Mouse (Mus musculus): ENCODE data around the gene Cntln.

Gene Cntln

GRCm38 (mm10) chr4:84884111-84884538 lies at the start of gene Cntln:
Cntln (plus strand) TSS chr4:84884309.
- in situ Hi-C loops (cut with MboI; ENCODE audit: low pct_unique_long_range_greater_than_20kb in 1 of 2, low sequenced_read_pairs in 2 of 2, unreplicated experiment in 1 of 2): no loop called here

- in situ Hi-C loops (cut with MboI; ENCODE audit: low pct_unique_long_range_greater_than_20kb in 1 of 2, low sequenced_read_pairs in 2 of 2, unreplicated experiment in 1 of 2): loop anchor here (25.0 kb wide), 2 partner anchors 250 to 775 kb away; no protein-coding TSS in a partner anchor
These were observed 47.1 kb upstream of the Cntln start for GRCm38 (mm10) chr4:84836979-84837378.

- in situ Hi-C loops (cut with MboI; ENCODE audit: low pct_unique_long_range_greater_than_20kb in 1 of 2, low sequenced_read_pairs in 2 of 2, unreplicated experiment in 1 of 2): loop anchor here (25.0 kb wide), 2 partner anchors 249 to 776 kb away; no protein-coding TSS in a partner anchor
These were observed 45.6 kb upstream of the Cntln start for GRCm38 (mm10) chr4:84838545-84838944.

- in situ Hi-C loops (cut with MboI; ENCODE audit: low pct_unique_long_range_greater_than_20kb in 1 of 2, low sequenced_read_pairs in 2 of 2, unreplicated experiment in 1 of 2): loop anchor here (25.0 kb wide), 2 partner anchors 248 to 777 kb away; no protein-coding TSS in a partner anchor
These were observed 44.6 kb upstream of the Cntln start for GRCm38 (mm10) chr4:84839466-84839865.

GRCm38 (mm10) chr4:84857588-84857987 lies 26.5 kb upstream of the Cntln start:
- in situ Hi-C loops (cut with MboI; ENCODE audit: low pct_unique_long_range_greater_than_20kb in 1 of 2, low sequenced_read_pairs in 2 of 2, unreplicated experiment in 1 of 2): loop anchor here in 1 of 2 experiments (25.0 kb wide), 1 partner anchor 230 kb away; no protein-coding TSS in a partner anchor

GRCm38 (mm10) chr4:84876347-84876746 lies 7.8 kb upstream of the Cntln start:
- in situ Hi-C loops (cut with MboI; ENCODE audit: low pct_unique_long_range_greater_than_20kb in 1 of 2, low sequenced_read_pairs in 2 of 2, unreplicated experiment in 1 of 2): no loop called here

GRCm38 (mm10) chr4:84883646-84884045 lies 463 bp upstream of the Cntln start:
- in situ Hi-C loops (cut with MboI; ENCODE audit: low pct_unique_long_range_greater_than_20kb in 1 of 2, low sequenced_read_pairs in 2 of 2, unreplicated experiment in 1 of 2): no loop called here

- in situ Hi-C loops (cut with MboI; ENCODE audit: low pct_unique_long_range_greater_than_20kb in 1 of 2, low sequenced_read_pairs in 2 of 2, unreplicated experiment in 1 of 2): no loop called here
These were observed 596 bp downstream of the Cntln start for GRCm38 (mm10) chr4:84884539-84885270.

GRCm38 (mm10) chr4:84885271-84885540 lies 1.1 kb downstream of the Cntln start:
- in situ Hi-C loops (cut with MboI; ENCODE audit: low pct_unique_long_range_greater_than_20kb in 1 of 2, low sequenced_read_pairs in 2 of 2, unreplicated experiment in 1 of 2): no loop called here

- in situ Hi-C loops (cut with MboI; ENCODE audit: low pct_unique_long_range_greater_than_20kb in 1 of 2, low sequenced_read_pairs in 2 of 2, unreplicated experiment in 1 of 2): no loop called here
These were observed 34.3 kb downstream of the Cntln start for GRCm38 (mm10) chr4:84918393-84918792.

GRCm38 (mm10) chr4:84934342-84934929 lies 50.3 kb downstream of the Cntln start:
- in situ Hi-C loops (cut with MboI; ENCODE audit: low pct_unique_long_range_greater_than_20kb in 1 of 2, low sequenced_read_pairs in 2 of 2, unreplicated experiment in 1 of 2): no loop called here

- in situ Hi-C loops (cut with MboI; ENCODE audit: low pct_unique_long_range_greater_than_20kb in 1 of 2, low sequenced_read_pairs in 2 of 2, unreplicated experiment in 1 of 2): no loop called here
These were observed 58.0 kb downstream of the Cntln start for GRCm38 (mm10) chr4:84942059-84942458.

GRCm38 (mm10) chr4:84942651-84943050 lies 58.5 kb downstream of the Cntln start:
- in situ Hi-C loops (cut with MboI; ENCODE audit: low pct_unique_long_range_greater_than_20kb in 1 of 2, low sequenced_read_pairs in 2 of 2, unreplicated experiment in 1 of 2): no loop called here

- in situ Hi-C loops (cut with MboI; ENCODE audit: low pct_unique_long_range_greater_than_20kb in 1 of 2, low sequenced_read_pairs in 2 of 2, unreplicated experiment in 1 of 2): no loop called here
These were observed 60.0 kb downstream of the Cntln start for GRCm38 (mm10) chr4:84944100-84944499.

- in situ Hi-C loops (cut with MboI; ENCODE audit: low pct_unique_long_range_greater_than_20kb in 1 of 2, low sequenced_read_pairs in 2 of 2, unreplicated experiment in 1 of 2): no loop called here
These were observed 62.3 kb downstream of the Cntln start for GRCm38 (mm10) chr4:84946450-84946849.

- in situ Hi-C loops (cut with MboI; ENCODE audit: low pct_unique_long_range_greater_than_20kb in 1 of 2, low sequenced_read_pairs in 2 of 2, unreplicated experiment in 1 of 2): no loop called here
These were observed 93.0 kb downstream of the Cntln start for GRCm38 (mm10) chr4:84976875-84977646.

- in situ Hi-C loops (cut with MboI; ENCODE audit: low pct_unique_long_range_greater_than_20kb in 1 of 2, low sequenced_read_pairs in 2 of 2, unreplicated experiment in 1 of 2): no loop called here
These were observed 111.6 kb downstream of the Cntln start for GRCm38 (mm10) chr4:84995520-84996348.

- in situ Hi-C loops (cut with MboI; ENCODE audit: low pct_unique_long_range_greater_than_20kb in 1 of 2, low sequenced_read_pairs in 2 of 2, unreplicated experiment in 1 of 2): no loop called here
These were observed 121.5 kb downstream of the Cntln start for GRCm38 (mm10) chr4:85005581-85005980.

Data from mouse embryonic stem cell (cell line).